ENCODE assay signal across 9 mouse cellular contexts in genomic region chr11:69400083-69400850, GRCm38 (mm10). TPM values are rescaled to one million over a fixed set of nuclear protein-coding genes. Genes with fewer than 3 reads are reported as not detected.
A peak's percentile ranks its signal among the peaks of the same experiment; 100 is the strongest.
DNase-seq lines count a peak whose midpoint lies in the region; ATAC-seq and TF ChIP-seq lines count a peak whose summit lies in the region.
"Had no signal": no experiment of that assay in that cellular context is flagged by ENCODE, and none has a peak within 500 bp of the region (broad histone marks: within the 10 kb centered on the region; RNA-seq: fewer than 3 reads in every experiment).

No protein-coding gene starts in this region.

- H3K4me2 ChIP-seq in hindbrain, postnatal 0 days (ENCODE audit: low read depth, low read length), result no peak overlapping the region
- no peak overlapping the region for H3K4me2 ChIP-seq in embryonic facial prominence, embryonic 15.5 days (replicated peaks)
- no peak overlapping the region for H3K4me2 ChIP-seq in neural tube, embryonic 13.5 days
- H3K4me2 ChIP-seq: liver, embryonic 15.5 days had no signal

- no peak for ATAC-seq in hindbrain, postnatal 0 days
- ATAC-seq in embryonic facial prominence, embryonic 15.5 days (ENCODE audit: insufficient number of reproducible peaks, low FRiP score, low TSS enrichment, low read depth), result no peak
- ATAC-seq in neural tube, embryonic 13.5 days (ENCODE audit: low read depth), result no peak
- no peak for ATAC-seq in megakaryocyte progenitor cell, adult 5-6 weeks (replicated peaks; ENCODE audit: poor library complexity)

- peaks cover 32% of the 10 kb centered on the region for H3K27me3 ChIP-seq in hindbrain, embryonic 10.5 days (ENCODE audit: insufficient read depth, poor library complexity, severe bottlenecking)
- no peaks in the 10 kb centered on the region for H3K27me3 ChIP-seq in hindbrain, postnatal 0 days (ENCODE audit: insufficient read depth, low read length)
- no peaks in the 10 kb centered on the region for H3K27me3 ChIP-seq in embryonic facial prominence, embryonic 15.5 days
- peaks cover 16% of the 10 kb centered on the region for H3K27me3 ChIP-seq in neural tube, embryonic 13.5 days
- H3K27me3 ChIP-seq: liver, embryonic 15.5 days had no signal

- peak overlapping the region; percentile 68 for H3K27ac ChIP-seq in hindbrain, embryonic 10.5 days
- H3K27ac ChIP-seq in hindbrain, postnatal 0 days, result no peak overlapping the region
- H3K27ac ChIP-seq in embryonic facial prominence, embryonic 15.5 days (replicated peaks), result no peak overlapping the region
- no peak overlapping the region for H3K27ac ChIP-seq in neural tube, embryonic 13.5 days (replicated peaks)
- H3K27ac ChIP-seq: liver, embryonic 15.5 days had no signal

- no peak for TF ChIP-seq CTCF in hindbrain, postnatal 0 days (IDR thresholded peaks at IDR 0.05; ENCODE audit: low read depth)

- no peak for DNase-seq in hindbrain, embryonic 10.5 days (ENCODE audit: low spot score)
- no peak for DNase-seq in hindbrain, postnatal 0 days (ENCODE audit: low spot score)
- DNase-seq in right cerebral cortex, postnatal 10 days (ENCODE audit: low spot score in 2 of 2), result peak; percentile 37 to 48
- DNase-seq in right cerebral cortex, postnatal 14 days, result no peak
- DNase-seq in layer of hippocampus, postnatal 10 days (ENCODE audit: low spot score in 2 of 2), result no peak

- 75% methylated on average over 25 of the region's 25 CpGs for WGBS in hindbrain, embryonic 10.5 days
- WGBS in hindbrain, postnatal 0 days, result 76% methylated on average over 25 of the region's 25 CpGs
- WGBS in embryonic facial prominence, embryonic 15.5 days, result 76% methylated on average over 25 of the region's 25 CpGs
- WGBS in neural tube, embryonic 13.5 days, result 81% methylated on average over 25 of the region's 25 CpGs

- H3K4me3 ChIP-seq in hindbrain, embryonic 10.5 days, result peak overlapping the region; percentile 35
- H3K4me3 ChIP-seq in hindbrain, postnatal 0 days (ENCODE audit: low read length), result no peak overlapping the region
- H3K4me3 ChIP-seq in embryonic facial prominence, embryonic 15.5 days (replicated peaks), result 0 out of 2 replicates have a peak overlapping the region, but pooled peaks have one; percentile 4
- no peak overlapping the region for H3K4me3 ChIP-seq in neural tube, embryonic 13.5 days
- H3K4me3 ChIP-seq: liver, embryonic 15.5 days had no signal

- no peaks in the 10 kb centered on the region for H3K9me3 ChIP-seq in hindbrain, embryonic 10.5 days
- H3K9me3 ChIP-seq in hindbrain, postnatal 0 days (ENCODE audit: low read length), result no peaks in the 10 kb centered on the region
- no peaks in the 10 kb centered on the region for H3K9me3 ChIP-seq in embryonic facial prominence, embryonic 15.5 days (replicated peaks)
- no peaks in the 10 kb centered on the region for H3K9me3 ChIP-seq in neural tube, embryonic 13.5 days
- H3K9me3 ChIP-seq: liver, embryonic 15.5 days had no signal

- H3K36me3 ChIP-seq in hindbrain, embryonic 10.5 days, result peaks cover 69% of the 10 kb centered on the region
- H3K36me3 ChIP-seq in hindbrain, postnatal 0 days (ENCODE audit: insufficient read depth, low read length), result peaks cover 48% of the 10 kb centered on the region
- H3K36me3 ChIP-seq in embryonic facial prominence, embryonic 15.5 days, result peaks cover 58% of the 10 kb centered on the region
- H3K36me3 ChIP-seq in neural tube, embryonic 13.5 days, result peaks cover 72% of the 10 kb centered on the region

- H3K9ac ChIP-seq in hindbrain, postnatal 0 days (replicated peaks; ENCODE audit: low read length), result no peak overlapping the region
- H3K9ac ChIP-seq in embryonic facial prominence, embryonic 15.5 days, result no peak overlapping the region
- 0 out of 2 replicates have a peak overlapping the region, but pooled peaks have one; percentile 26 for H3K9ac ChIP-seq in neural tube, embryonic 13.5 days
- H3K9ac ChIP-seq: liver, embryonic 15.5 days had no signal

- peaks cover 62% of the 10 kb centered on the region for H3K4me1 ChIP-seq in hindbrain, embryonic 10.5 days (replicated peaks)
- 0 out of 2 replicates have a peak, but pooled peaks cover 3% of the 10 kb centered on the region for H3K4me1 ChIP-seq in hindbrain, postnatal 0 days (ENCODE audit: insufficient read depth, low read length)
- peaks cover 46% of the 10 kb centered on the region for H3K4me1 ChIP-seq in embryonic facial prominence, embryonic 15.5 days
- peaks cover 33% of the 10 kb centered on the region for H3K4me1 ChIP-seq in neural tube, embryonic 13.5 days (replicated peaks)

RNA-seq across cellular contexts. Expression of gene Tmem88, which starts 2.2 kb away (rescaled TPM):
- 22.1 and 22.2 TPM in 2 replicates for polyA plus RNA-seq in hindbrain, embryonic 10.5 days (2016; fragmentation: Nextera tagmentation; extraction: Ambion mirVana)
- 3.8 and 4.3 TPM in 2 replicates for total RNA-seq in hindbrain, postnatal 0 days (2014; rRNA removed)
- polyA plus RNA-seq in hindbrain, postnatal 0 days (2015; fragmentation: Nextera tagmentation; extraction: Ambion mirVana), result 8.7 and 9.5 TPM in 2 replicates
- 19.5 and 20.0 TPM in 2 replicates for polyA plus RNA-seq in embryonic facial prominence, embryonic 15.5 days (2015; fragmentation: Nextera tagmentation; extraction: Ambion mirVana)
- polyA plus RNA-seq in neural tube, embryonic 13.5 days (2015; fragmentation: Nextera tagmentation; extraction: Ambion mirVana), result 7.8 and 8.4 TPM in 2 replicates
- 1 to 10 TPM; 2.1 to 2.7 TPM for total RNA-seq in layer of hippocampus, postnatal 10 days (2021)
- 0.07 and 0.42 TPM in 2 replicates for total RNA-seq in megakaryocyte progenitor cell, adult 5-6 weeks (2015)
- 0.12 TPM in 1 of 2 replicates, not detected in the other for total RNA-seq in megakaryocyte progenitor cell, adult 5-6 weeks (2017)

RNA-seq across cellular contexts. Expression of gene Cyb5d1, which starts 4.8 kb away (rescaled TPM):
- polyA plus RNA-seq in hindbrain, embryonic 10.5 days (2016; fragmentation: Nextera tagmentation; extraction: Ambion mirVana), result 47.2 and 51.7 TPM in 2 replicates
- total RNA-seq in hindbrain, postnatal 0 days (2014; rRNA removed), result 21.8 and 26.9 TPM in 2 replicates
- polyA plus RNA-seq in hindbrain, postnatal 0 days (2015; fragmentation: Nextera tagmentation; extraction: Ambion mirVana), result 18.5 and 22.2 TPM in 2 replicates
- polyA plus RNA-seq in embryonic facial prominence, embryonic 15.5 days (2015; fragmentation: Nextera tagmentation; extraction: Ambion mirVana), result 32.6 and 40.9 TPM in 2 replicates
- 36.2 and 39.2 TPM in 2 replicates for polyA plus RNA-seq in neural tube, embryonic 13.5 days (2015; fragmentation: Nextera tagmentation; extraction: Ambion mirVana)
- total RNA-seq in layer of hippocampus, postnatal 10 days (2021), result 10 to 100 TPM; 28.4 to 40.6 TPM
- total RNA-seq in megakaryocyte progenitor cell, adult 5-6 weeks (2015), result 15.4 and 16.6 TPM in 2 replicates
- total RNA-seq in megakaryocyte progenitor cell, adult 5-6 weeks (2017), result 34.2 and 50.3 TPM in 2 replicates

RNA-seq across cellular contexts. Expression of gene Naa38, which starts 5.0 kb away (rescaled TPM):
- 148 and 159 TPM in 2 replicates for polyA plus RNA-seq in hindbrain, embryonic 10.5 days (2016; fragmentation: Nextera tagmentation; extraction: Ambion mirVana)
- total RNA-seq in hindbrain, postnatal 0 days (2014; rRNA removed), result 77.1 and 99.0 TPM in 2 replicates
- 162 and 163 TPM in 2 replicates for polyA plus RNA-seq in hindbrain, postnatal 0 days (2015; fragmentation: Nextera tagmentation; extraction: Ambion mirVana)
- polyA plus RNA-seq in embryonic facial prominence, embryonic 15.5 days (2015; fragmentation: Nextera tagmentation; extraction: Ambion mirVana), result 150 and 158 TPM in 2 replicates
- polyA plus RNA-seq in neural tube, embryonic 13.5 days (2015; fragmentation: Nextera tagmentation; extraction: Ambion mirVana), result 112 and 117 TPM in 2 replicates
- total RNA-seq in layer of hippocampus, postnatal 10 days (2021), result 10 to 100 TPM; 84.1 to 95.1 TPM
- 114 and 125 TPM in 2 replicates for total RNA-seq in megakaryocyte progenitor cell, adult 5-6 weeks (2015)
- total RNA-seq in megakaryocyte progenitor cell, adult 5-6 weeks (2017), result 146 and 205 TPM in 2 replicates

RNA-seq across cellular contexts. Expression of gene Kdm6b, which starts 13.2 kb away (rescaled TPM):
- polyA plus RNA-seq in hindbrain, embryonic 10.5 days (2016; fragmentation: Nextera tagmentation; extraction: Ambion mirVana), result 37.9 and 43.4 TPM in 2 replicates
- total RNA-seq in hindbrain, postnatal 0 days (2014; rRNA removed), result 8.0 and 10.5 TPM in 2 replicates
- polyA plus RNA-seq in hindbrain, postnatal 0 days (2015; fragmentation: Nextera tagmentation; extraction: Ambion mirVana), result 20.5 and 22.3 TPM in 2 replicates
- 35.5 and 37.2 TPM in 2 replicates for polyA plus RNA-seq in embryonic facial prominence, embryonic 15.5 days (2015; fragmentation: Nextera tagmentation; extraction: Ambion mirVana)
- polyA plus RNA-seq in neural tube, embryonic 13.5 days (2015; fragmentation: Nextera tagmentation; extraction: Ambion mirVana), result 44.8 and 47.4 TPM in 2 replicates
- 10 to 100 TPM; 47.0 to 50.5 TPM for total RNA-seq in layer of hippocampus, postnatal 10 days (2021)
- 10.4 and 11.7 TPM in 2 replicates for total RNA-seq in megakaryocyte progenitor cell, adult 5-6 weeks (2015)
- total RNA-seq in megakaryocyte progenitor cell, adult 5-6 weeks (2017), result 1.8 and 2.9 TPM in 2 replicates

RNA-seq across cellular contexts. Expression of gene Chd3, which starts 31.1 kb away (rescaled TPM):
- 45.1 and 46.9 TPM in 2 replicates for polyA plus RNA-seq in hindbrain, embryonic 10.5 days (2016; fragmentation: Nextera tagmentation; extraction: Ambion mirVana)
- total RNA-seq in hindbrain, postnatal 0 days (2014; rRNA removed), result 252 and 255 TPM in 2 replicates
- 46.6 and 49.7 TPM in 2 replicates for polyA plus RNA-seq in hindbrain, postnatal 0 days (2015; fragmentation: Nextera tagmentation; extraction: Ambion mirVana)
- polyA plus RNA-seq in embryonic facial prominence, embryonic 15.5 days (2015; fragmentation: Nextera tagmentation; extraction: Ambion mirVana), result 88.3 and 91.8 TPM in 2 replicates
- 82.3 and 84.6 TPM in 2 replicates for polyA plus RNA-seq in neural tube, embryonic 13.5 days (2015; fragmentation: Nextera tagmentation; extraction: Ambion mirVana)
- total RNA-seq in layer of hippocampus, postnatal 10 days (2021), result 100 to 1,000 TPM; 540 to 617 TPM
- total RNA-seq in megakaryocyte progenitor cell, adult 5-6 weeks (2015), result 17.0 and 22.4 TPM in 2 replicates
- 19.9 and 38.2 TPM in 2 replicates for total RNA-seq in megakaryocyte progenitor cell, adult 5-6 weeks (2017)

Comparison
In these comparisons a context has a peak if more than half of its experiments do, and no peak if none do; other contexts are left out.
1. DNase-seq: peak in right cerebral cortex, postnatal 10 days (2 of 2); none in hindbrain, embryonic 10.5 days (single experiment), hindbrain, postnatal 0 days (single experiment), right cerebral cortex, postnatal 14 days (single experiment) and layer of hippocampus, postnatal 10 days (0 of 2).
2. H3K4me3 ChIP-seq: peak in hindbrain, embryonic 10.5 days (single experiment) and embryonic facial prominence, embryonic 15.5 days (single experiment); none in hindbrain, postnatal 0 days (single experiment) and neural tube, embryonic 13.5 days (single experiment).